Mouse (Mus musculus) splenic B cell, adult 2 months (primary cell): ENCODE data around the gene Far2.

ENCODE experiments used
- DNase-seq: peaks from one replicate; pipeline ENCODE4 v3.0.0-alpha.2; 2011; ENCODE audit warnings: low read depth, low spot score
- H3K27me3 ChIP-seq: 2 replicates; pipeline ENCODE4 v1.6.1; 2012; ENCODE audit warnings: mild to moderate bottlenecking, low read length, moderate library complexity, mixed read lengths; ENCODE audit not compliant: control insufficient read depth, poor library complexity, insufficient read depth, severe bottlenecking
- H3K36me3 ChIP-seq: 2 replicates; pipeline ENCODE4 v1.6.1; 2012; ENCODE audit warnings: mild to moderate bottlenecking, low read length, moderate library complexity, mixed read lengths; ENCODE audit not compliant: control insufficient read depth, poor library complexity, insufficient read depth, severe bottlenecking

Far2 gene

DNA sequence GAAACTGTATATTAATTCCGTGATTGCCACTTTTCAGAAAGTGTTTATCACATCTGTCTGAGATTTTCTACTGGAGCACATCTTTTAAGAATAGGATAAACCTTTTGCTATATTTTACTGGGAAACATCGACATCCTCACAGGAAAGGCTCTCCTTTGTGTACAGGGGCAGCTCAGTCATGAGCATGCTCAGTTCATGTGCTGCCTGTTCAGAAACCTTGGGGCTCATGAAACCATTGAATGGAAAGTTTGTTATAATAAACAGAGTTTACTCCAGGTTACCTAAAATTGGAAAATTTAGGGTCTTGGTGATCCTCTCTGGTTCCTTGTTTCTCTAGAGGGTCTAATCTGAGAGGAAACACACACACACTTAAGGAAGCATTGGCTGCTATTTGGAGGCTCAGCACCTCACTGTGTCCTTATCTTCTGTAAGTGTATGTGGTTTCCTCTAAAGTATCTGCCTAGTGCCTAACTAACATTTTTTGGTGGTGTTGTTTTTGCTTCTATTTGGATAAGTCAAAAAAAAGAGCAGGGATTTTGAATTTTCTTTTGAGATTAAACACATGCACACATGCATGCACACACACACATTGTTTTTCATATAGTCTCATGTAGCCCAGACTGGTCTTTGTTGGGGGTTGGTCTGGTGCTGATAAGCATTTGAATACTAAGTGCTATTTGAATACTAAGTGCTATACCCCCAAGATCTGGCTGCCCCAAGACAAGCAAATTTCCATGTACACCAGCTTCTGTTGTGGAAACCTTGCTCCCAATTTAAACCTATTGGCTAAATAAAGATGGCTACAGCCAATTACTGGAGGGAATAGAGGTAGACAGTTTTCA lies 171.4 kb downstream of the Far2 start:
- no peaks in the 10 kb centered on the region for H3K27me3 ChIP-seq
- DNase-seq: no peak
- no peaks in the 10 kb centered on the region for H3K36me3 ChIP-seq

DNA sequence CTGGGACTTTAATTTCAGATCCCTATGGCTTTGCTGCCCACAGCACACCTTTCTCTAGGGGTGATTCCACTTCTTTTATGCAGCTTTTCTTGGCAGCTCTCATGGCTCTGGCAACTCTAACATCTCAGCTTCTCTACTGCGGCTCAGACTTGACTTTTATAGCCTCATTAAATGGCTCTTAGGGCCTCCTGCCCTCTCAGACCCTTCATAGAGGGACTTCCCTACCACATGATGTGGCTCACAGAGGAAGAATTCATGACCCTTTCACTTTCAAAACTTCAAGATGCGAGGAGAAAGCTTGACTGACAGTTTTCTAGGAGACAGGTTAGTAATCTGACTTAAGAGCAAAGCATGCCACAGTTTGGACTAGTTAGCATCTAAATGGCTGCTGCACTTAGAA lies 175.6 kb downstream of the Far2 start:
- Histone ChIP-seq H3K36me3 (no peaks in the 10 kb centered on the region), H3K27me3 (no peaks in the 10 kb centered on the region)
- no peak for DNase-seq

DNA sequence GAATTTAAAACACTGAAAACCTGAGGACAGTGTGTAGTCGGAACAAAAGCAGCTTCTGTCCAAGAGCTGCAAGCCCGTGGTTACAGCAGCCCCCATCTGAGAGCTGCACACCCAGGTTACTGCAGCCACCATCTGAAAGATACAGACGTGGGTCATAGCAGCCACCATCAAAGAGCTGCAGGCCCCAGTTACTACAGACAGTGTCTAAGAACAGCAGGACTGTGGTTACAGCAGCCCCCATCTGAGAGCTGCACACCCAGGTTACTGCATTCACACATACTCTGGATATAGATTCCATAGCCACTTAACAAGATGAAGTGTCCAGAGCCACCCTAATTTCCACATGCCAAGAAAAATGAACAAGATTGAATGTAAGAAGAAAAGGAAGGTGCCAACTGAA lies 180.5 kb downstream of the Far2 start:
- no peak for DNase-seq
- Histone ChIP-seq H3K27me3 (no peaks in the 10 kb centered on the region), H3K36me3 (no peaks in the 10 kb centered on the region)
